Mouse (Mus musculus) spleen, postnatal 4 days (tissue): ENCODE measurements around the gene Pik3c2g.
"Not testable (repeated sequence)": the region's sequence is repeated elsewhere in the genome, so short reads cannot be mapped to it uniquely, and the experiment has no call there.

Experiments used
- DNase-seq, 2 experiments: peaks; one replicate each; pipeline ENCODE4 v3.0.0; 2022; ENCODE audit warnings: low spot score in 2 of 2

The Pik3c2g gene

DNA sequence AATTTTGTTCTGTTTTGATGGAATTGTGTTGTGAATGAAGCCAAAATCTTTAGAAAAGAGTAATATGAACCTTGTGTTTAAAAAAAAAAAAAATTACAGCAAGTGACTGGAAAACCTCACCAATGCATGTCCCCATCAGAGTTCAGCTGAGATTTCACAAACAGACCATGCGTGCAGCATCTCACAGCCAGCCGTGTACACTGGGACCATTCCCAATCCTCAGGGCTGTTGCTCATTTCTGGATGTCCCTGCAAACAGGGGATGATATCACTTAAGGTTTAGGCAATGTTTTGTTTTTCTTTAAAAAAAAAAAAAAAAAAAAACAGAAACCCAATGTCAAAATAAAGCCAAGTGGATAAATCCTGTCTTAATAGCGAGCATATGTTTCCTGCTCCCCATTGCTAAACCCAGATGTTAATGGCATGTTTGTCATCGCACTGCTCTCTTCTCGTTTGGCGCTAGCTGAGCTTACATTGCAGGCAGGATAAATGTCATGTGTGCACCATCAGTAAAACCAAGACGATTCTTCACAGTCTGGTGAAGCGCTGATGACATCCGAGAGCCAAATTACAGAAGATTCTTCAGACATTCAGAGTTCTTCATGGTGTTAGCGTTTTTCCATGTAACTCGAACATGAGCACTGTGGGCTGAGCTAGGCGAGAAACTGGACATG, 322.1 kb downstream of the Pik3c2g start:
- DNase-seq, result no peak

DNA sequence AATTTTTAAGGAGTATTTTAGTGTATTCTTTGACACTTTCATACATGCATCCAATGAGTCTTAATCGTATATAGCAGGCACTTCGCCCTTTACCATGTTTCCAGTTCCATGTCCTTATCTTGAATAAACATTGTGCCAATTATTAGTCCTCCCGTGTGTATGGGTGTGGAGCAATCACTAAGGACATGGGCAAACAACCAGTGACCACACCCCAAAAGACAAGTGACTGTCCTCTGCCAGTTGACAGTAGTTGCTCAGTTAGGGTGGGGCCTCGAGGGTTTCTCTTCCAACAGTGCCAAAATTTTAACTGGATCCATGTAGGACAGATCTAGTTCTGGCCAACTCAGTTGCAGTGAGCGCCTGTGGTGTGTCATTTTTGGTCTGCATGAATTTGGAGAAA, 341.7 kb downstream of the Pik3c2g start:
- no peak for DNase-seq

DNA sequence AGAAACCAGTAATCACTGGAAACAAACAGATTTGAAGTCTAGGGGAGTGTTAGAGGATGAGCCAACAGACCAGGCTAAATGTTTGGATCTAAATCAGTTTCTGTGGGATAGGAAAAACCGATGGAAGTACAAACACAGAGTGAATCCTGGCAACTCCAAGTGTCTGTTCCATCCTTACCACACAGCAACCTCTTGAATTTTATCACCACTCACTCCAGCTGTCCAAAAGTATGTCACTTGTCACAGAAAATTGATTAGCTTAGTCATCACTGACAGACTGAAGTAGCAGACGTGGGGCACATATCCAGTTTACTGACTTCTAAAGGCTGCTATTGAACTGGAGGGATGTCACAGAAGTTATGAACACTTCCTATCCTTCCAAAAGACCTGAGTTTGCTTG, 347.8 kb downstream of the Pik3c2g start:
- DNase-seq, result no peak

DNA sequence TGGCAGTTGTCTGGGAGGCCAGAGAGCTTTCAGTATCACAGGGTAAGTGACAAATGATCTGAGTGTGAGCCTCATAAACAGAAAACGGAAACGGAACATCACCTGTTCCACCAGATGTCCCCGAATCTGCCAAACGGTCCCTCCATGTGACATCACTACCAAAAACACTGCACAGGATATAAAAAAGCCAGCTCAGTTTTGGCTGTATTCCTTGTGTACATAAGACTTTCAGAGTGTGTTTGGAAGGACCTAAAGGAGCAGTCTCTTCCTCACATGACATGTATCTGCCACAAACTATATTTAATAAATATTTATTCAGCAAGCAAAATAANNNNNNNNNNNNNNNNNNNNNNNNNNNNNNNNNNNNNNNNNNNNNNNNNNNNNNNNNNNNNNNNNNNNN, 350.6 kb downstream of the Pik3c2g start:
- not testable (repeated sequence) for DNase-seq

DNA sequence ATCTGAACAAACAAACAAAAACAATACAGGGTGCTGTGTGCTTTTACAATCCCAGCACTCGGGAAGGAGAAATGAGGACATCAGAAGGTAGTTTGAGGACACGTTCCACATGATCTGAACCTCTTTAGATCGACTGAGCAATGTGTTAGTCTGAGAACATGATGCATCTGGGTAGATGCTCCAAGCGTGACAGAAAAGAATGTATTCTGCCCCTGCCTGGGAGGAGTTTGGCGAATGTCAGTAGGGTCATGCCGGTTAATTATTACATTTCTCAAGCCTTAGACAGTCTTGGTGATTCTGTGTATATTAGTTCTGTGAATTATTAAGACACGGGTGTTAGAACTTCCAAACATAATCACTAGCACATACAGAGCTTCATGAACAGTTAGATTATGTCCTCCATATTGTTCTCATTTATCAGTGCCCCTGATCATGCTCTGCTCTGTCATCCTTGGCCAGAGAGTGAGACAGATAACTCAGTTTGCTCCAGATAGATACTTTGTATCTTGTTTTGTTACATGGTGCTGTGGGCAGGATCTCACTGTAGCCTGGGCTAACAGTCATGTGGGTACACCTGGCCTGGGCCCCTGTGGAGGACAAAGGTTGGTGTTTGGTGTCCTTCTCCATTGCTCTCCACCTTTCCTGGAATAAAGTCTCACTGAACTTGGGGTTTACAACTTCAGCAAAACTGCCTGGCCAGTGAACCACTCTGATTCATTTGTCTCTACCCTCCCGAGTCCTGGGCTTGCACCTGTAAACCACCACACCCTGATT, 360.3 kb downstream of the Pik3c2g start:
- DNase-seq, result no peak

DNA sequence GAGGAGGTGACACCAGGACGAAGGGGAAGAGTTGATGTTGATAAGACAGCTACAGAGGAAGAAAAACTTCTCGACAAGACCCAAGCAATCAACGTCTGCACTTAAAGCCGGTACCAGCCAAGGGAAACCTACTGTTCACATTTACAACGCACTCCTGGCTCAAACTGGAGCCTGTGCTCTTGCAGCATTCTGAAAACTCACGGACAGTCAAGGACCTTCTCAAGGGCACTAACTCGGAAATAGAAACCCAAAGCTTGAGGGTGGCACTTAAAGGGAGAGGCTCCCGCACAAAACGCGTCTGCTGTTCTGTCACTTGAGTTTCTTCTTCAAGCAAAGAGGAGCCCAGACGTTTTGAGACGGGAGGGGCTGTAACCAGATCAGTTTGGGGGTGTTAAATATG, 366.6 kb downstream of the Pik3c2g start:
- DNase-seq, result no peak

DNA sequence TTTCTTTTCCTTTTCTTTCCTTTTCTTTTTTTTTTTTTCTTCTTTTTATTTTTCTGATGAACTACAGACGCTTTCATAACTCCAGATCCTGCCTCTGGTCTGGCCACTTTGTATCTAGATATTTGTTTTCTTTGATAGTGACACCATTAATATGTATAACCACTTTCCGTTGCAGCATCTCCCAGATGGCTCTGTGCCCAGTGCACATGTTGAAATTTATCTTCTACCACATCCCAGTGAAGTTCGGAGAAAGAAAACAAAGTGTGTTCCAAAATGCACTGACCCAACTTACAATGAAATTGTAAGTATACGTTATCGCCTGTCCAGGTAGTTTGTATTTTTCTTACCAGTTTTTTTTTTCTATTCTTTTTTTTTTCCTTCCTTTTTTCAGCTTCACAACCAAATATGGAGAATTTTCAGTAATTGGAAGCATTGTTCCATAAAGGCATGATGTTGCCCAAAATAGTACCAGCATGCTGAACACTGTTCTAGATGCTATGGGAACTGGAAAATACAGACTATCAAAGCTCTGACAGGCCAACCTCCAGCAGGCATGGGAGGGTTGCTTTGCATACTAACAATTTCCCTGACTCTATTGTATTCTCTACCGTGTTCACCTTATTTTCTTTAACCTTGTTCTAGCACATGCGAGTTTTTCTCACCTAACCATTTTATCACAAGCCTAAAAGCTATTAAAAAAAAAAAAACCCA, 370.7 kb downstream of the Pik3c2g start:
- no peak for DNase-seq

DNA sequence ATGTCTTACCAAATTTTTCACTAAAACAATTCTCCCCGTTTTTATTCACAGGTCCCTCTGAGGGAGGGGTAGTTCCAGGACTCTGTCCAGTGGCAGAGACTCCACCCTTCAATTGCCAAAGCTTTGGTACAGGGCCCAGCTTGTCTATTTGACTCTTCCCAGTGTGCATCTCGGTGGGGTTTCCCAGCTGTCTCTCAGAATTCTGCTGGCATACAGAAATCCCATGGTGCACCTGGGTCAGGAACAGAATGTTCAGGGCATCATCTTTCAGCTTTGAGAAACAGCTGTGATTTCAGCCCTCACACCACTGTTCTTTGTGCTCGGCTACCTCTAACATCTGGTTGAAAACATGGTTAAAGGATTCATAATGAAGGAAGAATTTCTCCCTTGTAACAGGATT, 376.8 kb downstream of the Pik3c2g start:
- DNase-seq, result no peak

DNA sequence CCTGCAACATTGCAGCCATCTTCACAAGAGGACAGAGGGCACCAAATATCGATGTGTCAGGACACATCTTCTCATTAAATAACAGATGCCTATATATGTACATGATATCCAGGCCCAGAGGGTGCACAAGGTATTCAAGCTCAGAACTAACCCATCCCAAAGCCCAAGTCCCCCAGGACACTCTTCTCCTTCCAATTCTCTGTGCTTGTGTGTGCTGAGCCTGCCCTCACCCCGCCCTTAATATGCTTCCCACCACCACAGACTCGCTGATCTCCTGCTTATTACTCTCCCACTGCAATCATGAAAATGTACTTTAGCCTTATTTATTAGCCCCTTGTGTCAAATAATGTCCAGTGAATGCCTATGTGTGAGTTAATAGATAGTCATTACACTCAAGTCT, 377.9 kb downstream of the Pik3c2g start:
- no peak for DNase-seq

DNA sequence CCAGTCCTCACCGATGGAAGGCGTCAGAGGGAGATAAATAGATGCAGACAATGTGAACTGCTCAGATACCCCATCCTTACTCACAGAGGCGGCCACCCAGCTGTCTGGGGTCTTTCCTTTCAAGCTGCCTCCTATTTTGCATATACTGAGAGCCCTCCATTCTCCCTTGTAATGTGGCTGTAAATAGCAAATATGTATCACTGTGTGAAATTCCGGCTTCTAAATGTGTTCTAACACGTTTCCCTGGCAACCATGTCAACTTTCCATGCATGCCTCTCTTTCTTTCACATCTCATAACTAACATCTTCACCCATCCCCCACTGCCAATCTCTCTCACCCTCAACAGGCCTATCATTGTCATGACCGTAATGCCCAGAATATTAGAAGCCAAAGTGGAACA, 379.7 kb downstream of the Pik3c2g start:
- DNase-seq, result no peak

DNA sequence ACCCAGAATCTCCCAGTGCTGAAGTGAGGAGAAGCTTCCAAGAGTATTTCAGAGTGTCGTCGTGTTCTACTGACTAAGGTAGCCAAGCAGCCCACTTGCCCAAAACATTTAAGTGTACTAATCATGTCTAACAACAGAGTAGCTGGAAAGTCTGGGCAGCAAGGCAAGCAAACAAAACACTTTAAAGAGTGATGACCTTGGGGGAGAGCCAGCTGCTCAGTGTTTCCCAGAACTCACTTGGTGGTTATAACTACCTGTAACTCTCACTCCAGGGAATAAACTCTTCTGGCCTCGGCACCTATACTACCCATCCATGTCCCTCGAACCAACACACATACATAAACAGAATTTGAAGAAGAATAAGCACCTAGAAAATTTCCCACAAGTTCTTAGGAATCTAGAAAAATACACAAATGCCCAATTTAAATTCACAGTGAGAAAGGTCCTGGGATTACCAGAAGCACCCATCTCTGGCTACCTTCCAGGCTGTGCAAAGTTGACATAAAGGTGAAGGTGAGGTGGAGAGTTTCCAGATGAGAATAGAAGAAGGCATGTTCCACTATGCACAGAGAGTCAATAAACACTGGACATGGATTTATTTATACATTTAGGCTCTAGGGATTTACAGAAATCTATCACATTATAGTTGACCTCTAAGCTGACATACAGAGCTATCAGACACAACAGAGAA, 384.7 kb downstream of the Pik3c2g start:
- DNase-seq, result no peak

DNA sequence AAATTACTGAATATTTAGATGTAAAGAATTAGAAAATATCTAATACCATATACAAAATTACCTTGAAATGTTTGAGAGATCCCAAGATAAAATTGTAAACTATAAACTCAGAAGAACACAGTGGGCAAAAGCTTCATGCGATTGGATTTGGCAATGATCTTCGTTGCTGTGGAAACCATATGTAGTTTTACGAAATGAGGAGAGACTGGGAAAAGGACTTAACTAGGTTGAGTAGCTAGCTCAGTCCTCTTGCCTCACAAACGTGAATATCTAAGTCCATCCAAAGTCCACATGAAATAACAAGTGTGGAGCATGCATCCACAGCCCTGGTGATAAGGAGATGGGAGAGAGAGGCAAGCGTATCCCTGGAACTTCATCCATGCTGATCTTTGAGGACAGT, 387.6 kb downstream of the Pik3c2g start:
- no peak for DNase-seq

DNA sequence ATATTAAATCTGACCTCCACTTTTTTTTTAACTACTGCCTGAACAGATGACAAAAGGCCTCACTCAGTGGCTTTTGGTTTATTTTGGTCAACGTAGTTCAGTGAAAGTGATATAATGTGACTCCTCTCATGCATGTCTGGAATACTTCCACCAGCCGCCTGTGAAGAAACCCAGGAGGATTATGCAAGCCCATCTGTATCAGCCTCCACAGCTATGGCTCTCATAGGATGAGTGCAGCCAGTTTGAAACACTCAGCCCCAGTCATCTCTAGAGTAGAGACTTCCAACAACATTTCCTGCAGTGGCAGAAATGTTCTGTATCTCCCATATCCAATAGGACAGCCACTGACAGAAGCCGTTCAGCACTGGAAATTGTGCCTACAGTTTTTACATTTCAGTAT, 391.1 kb downstream of the Pik3c2g start:
- no peak for DNase-seq

DNA sequence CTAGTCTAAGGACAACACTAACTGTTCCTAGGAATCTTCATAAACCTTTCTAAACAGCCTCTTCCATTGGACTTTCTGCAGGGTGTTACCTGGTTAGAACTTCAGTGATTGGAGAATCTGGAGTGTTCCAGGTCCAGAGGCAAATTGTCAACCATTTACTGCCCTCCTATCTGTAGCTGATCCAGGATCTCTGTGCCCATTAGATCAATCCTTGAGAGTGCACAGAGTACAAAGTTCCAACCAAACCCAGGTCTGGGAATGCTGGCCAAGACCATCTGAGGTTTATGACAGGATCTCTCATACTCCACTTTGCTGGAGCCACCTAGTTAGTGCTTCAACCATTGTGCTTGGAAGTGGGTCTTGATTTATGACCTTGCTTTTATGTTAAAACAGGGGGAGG, 394.0 kb downstream of the Pik3c2g start:
- no peak for DNase-seq

DNA sequence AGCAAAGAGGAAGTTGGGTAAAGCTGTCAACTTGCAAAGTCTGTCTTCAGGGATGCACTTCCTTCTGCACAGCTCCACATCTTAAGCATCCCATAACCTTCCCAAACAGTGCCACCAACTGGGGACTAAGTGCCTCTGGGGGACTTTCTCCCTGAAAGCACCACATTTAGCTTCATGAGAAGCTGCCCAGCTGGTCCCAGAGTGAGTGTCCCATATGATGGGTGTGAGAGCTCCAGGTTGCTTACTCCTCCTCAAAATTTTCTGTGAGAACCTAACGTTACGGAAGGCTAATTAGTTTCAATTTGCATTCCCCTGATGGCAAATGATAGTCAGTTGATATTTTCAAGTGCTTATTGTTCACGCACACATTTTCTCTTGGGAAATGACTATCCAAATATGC, 397.0 kb downstream of the Pik3c2g start:
- DNase-seq, result no peak

DNA sequence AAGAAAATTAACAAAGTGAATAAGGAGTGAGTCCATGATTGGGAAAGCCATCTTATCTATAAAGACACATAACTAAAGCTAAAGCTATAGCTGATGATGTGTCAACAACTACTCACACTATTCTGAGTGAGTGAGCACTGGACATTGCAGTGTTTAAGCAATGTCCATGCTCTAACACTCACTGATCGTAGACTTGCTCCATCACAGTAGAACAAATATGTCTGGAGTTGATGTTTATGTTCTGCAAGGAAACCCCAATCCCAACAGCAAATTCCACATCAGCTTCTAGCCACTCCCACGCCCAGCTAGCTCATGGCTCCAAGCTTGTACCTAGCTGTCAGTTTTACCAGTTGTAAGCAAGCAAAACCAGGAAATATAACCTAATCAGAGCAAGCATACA, 399.5 kb downstream of the Pik3c2g start:
- no peak for DNase-seq

DNA sequence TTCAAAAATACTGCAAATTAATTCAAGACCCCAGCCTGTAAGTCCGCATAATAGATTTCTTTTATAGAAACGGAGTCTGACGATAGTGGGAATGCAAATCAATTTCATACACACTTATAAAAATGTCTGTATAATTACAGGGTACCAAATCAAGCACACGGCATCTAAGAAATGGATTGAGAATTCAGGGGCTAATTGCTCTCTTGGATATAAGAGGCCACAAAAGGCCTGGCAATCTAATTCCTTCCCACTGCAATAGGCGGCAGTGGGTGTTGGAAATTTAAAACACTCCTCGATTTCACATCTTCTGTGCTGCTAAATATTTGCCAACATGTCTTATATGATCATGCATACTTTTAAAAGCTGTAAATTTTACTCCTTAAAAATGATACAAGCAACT, 402.1 kb downstream of the Pik3c2g start:
- DNase-seq, result no peak

DNA sequence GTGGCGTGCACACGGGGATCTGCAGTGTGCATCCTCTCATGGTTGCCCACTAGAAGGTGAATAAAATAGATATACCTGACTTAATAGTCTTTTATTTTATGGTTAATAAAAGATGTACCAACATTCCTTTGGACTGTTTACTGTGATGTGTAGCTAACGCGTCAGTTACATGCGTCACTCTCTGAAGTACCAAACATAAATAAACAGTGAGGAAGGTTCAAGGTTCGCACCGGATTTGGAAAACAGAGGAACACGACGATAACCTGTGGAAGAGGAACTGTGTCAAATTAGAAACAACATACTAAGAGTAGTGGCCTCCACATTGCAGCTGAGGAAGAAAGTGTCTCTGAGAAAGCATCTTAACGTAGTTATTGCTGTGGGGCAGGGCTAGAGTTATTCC, 402.6 kb downstream of the Pik3c2g start:
- no peak for DNase-seq

DNA sequence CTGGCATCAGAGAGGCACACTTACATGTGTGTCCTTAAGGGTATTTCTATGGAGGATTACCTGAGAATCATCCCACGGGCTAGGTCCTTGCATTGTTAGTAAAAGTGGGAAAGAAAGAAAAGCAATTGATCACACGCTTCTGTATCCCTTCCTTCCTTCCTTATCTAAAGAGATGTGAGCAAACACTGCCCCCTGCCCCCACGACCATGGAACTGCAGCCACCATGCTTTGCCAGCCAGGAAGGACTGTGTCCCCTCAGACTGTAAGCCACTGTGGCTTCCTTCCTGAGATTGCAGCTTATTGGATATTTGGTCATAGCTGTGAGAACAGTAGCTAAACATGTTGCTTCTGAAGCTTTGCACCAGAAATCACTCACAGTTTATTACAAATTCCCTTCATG, 418.2 kb downstream of the Pik3c2g start:
- no peak for DNase-seq
